12 mouse cellular contexts compared by ENCODE assay signal in genomic region chr4:142749918-142750317, GRCm38 (mm10).
DNase-seq lines count a peak whose midpoint lies in the region; ATAC-seq and TF ChIP-seq lines count a peak whose summit lies in the region.
"Had no signal": no experiment of that assay in that cellular context is flagged by ENCODE, and none has a peak within 500 bp of the region (broad histone marks: within the 10 kb centered on the region; RNA-seq: fewer than 3 reads in every experiment).

No protein-coding gene starts in this region.

- ATAC-seq in kidney, embryonic 14.5 days (ENCODE audit: low FRiP score, low TSS enrichment) = no peak
- peak; percentile 84 for ATAC-seq in forebrain, postnatal 0 days
- no peak for ATAC-seq in midbrain, embryonic 14.5 days (ENCODE audit: low FRiP score, low TSS enrichment)
- no peak for ATAC-seq in frontal cortex, adult (ENCODE audit: low TSS enrichment)

- H3K9me3 ChIP-seq in kidney, embryonic 14.5 days (ENCODE audit: control insufficient read depth, low read length) = no peaks in the 10 kb centered on the region
- H3K9me3 ChIP-seq in forebrain, postnatal 0 days (ENCODE audit: low read length) = no peaks in the 10 kb centered on the region
- H3K9me3 ChIP-seq in midbrain, embryonic 14.5 days (ENCODE audit: control insufficient read depth, low read length) = no peaks in the 10 kb centered on the region
- H3K9me3 ChIP-seq: liver, embryonic 13.5 days had no signal

- no peak overlapping the region for H3K27ac ChIP-seq in kidney, embryonic 14.5 days (ENCODE audit: low read depth, low read length)
- 0 out of 2 replicates have a peak overlapping the region, but pooled peaks have one; percentile 16 for H3K27ac ChIP-seq in forebrain, postnatal 0 days (ENCODE audit: low read depth, low read length)
- H3K27ac ChIP-seq in midbrain, embryonic 14.5 days (replicated peaks; ENCODE audit: low read depth, low read length) = 0 out of 2 replicates have a peak overlapping the region, but pooled peaks have one; percentile 20
- H3K27ac ChIP-seq: liver, embryonic 13.5 days had no signal

- no peak overlapping the region for H3K9ac ChIP-seq in kidney, embryonic 14.5 days (ENCODE audit: low read depth, low read length)
- no peak overlapping the region for H3K9ac ChIP-seq in forebrain, postnatal 0 days
- no peak overlapping the region for H3K9ac ChIP-seq in midbrain, embryonic 14.5 days (replicated peaks; ENCODE audit: low read length)
- H3K9ac ChIP-seq: liver, embryonic 13.5 days had no signal

- no peak overlapping the region for H3K4me3 ChIP-seq in kidney, embryonic 14.5 days (ENCODE audit: low read length)
- H3K4me3 ChIP-seq in forebrain, postnatal 0 days (ENCODE audit: low read depth, low read length) = no peak overlapping the region
- no peak overlapping the region for H3K4me3 ChIP-seq in midbrain, embryonic 14.5 days (replicated peaks; ENCODE audit: low read depth, low read length)
- H3K4me3 ChIP-seq: erythroblast, embryonic 14.5 days; liver, embryonic 13.5 days had no signal

- 54% methylated on average over 8 of the region's 8 CpGs for WGBS in kidney, embryonic 14.5 days
- WGBS in forebrain, postnatal 0 days = 10% methylated on average over 8 of the region's 8 CpGs
- 10% methylated on average over 8 of the region's 8 CpGs for WGBS in midbrain, embryonic 14.5 days

- no peaks in the 10 kb centered on the region for H3K36me3 ChIP-seq in kidney, embryonic 14.5 days (ENCODE audit: control insufficient read depth, insufficient read depth, low read length)
- H3K36me3 ChIP-seq in forebrain, postnatal 0 days (ENCODE audit: insufficient read depth) = no peaks in the 10 kb centered on the region
- no peaks in the 10 kb centered on the region for H3K36me3 ChIP-seq in midbrain, embryonic 14.5 days (ENCODE audit: control insufficient read depth, insufficient read depth, low read length)
- H3K36me3 ChIP-seq: liver, embryonic 13.5 days had no signal

- H3K4me1 ChIP-seq in kidney, embryonic 14.5 days (ENCODE audit: control insufficient read depth, insufficient read depth, low read length) = no peaks in the 10 kb centered on the region
- peaks cover 4% of the 10 kb centered on the region; the same call in 1 of the 2 replicates for H3K4me1 ChIP-seq in forebrain, postnatal 0 days (ENCODE audit: insufficient read depth)
- H3K4me1 ChIP-seq in midbrain, embryonic 14.5 days (ENCODE audit: control insufficient read depth, insufficient read depth, low read length) = 0 out of 2 replicates have a peak, but pooled peaks cover 5% of the 10 kb centered on the region
- H3K4me1 ChIP-seq: liver, embryonic 13.5 days had no signal

- H3K27me3 ChIP-seq in kidney, embryonic 14.5 days (ENCODE audit: control insufficient read depth, insufficient read depth, low read length) = no peaks in the 10 kb centered on the region
- no peaks in the 10 kb centered on the region for H3K27me3 ChIP-seq in forebrain, postnatal 0 days (ENCODE audit: insufficient read depth, low read length)
- H3K27me3 ChIP-seq in midbrain, embryonic 14.5 days (ENCODE audit: control insufficient read depth, insufficient read depth, low read length) = no peaks in the 10 kb centered on the region; the same call in 1 of the 2 replicates
- H3K27me3 ChIP-seq: liver, embryonic 13.5 days had no signal

- intact Hi-C loops in heart, postnatal 36 days (cut with DNase I) = no loop called here

- no peak overlapping the region for H3K4me2 ChIP-seq in kidney, embryonic 14.5 days (replicated peaks; ENCODE audit: low read depth, low read length)
- H3K4me2 ChIP-seq in forebrain, postnatal 0 days (ENCODE audit: low read depth) = no peak overlapping the region
- H3K4me2 ChIP-seq in midbrain, embryonic 14.5 days (ENCODE audit: low read length) = no peak overlapping the region
- H3K4me2 ChIP-seq: liver, embryonic 13.5 days had no signal

- TF ChIP-seq CTCF in forebrain, postnatal 0 days (IDR thresholded peaks at IDR 0.05; ENCODE audit: low read depth) = no peak

- peak; percentile 7 for DNase-seq in kidney, adult 11 months
- DNase-seq in embryo, embryonic 10.5 days (ENCODE audit: low spot score) = peak; percentile 65
- DNase-seq in forebrain, postnatal 0 days = peak; percentile 67
- peak; percentile 74 for DNase-seq in midbrain, embryonic 14.5 days
- DNase-seq in frontal cortex, postnatal 14 days (ENCODE audit: low spot score in 2 of 2) = no peak
- DNase-seq in heart, postnatal 36 days = no peak
- DNase-seq: cerebellum, adult 2 months; liver, embryonic 13.5 days; thymus, postnatal 36 days had no signal

Comparison
In these comparisons a context has a peak if more than half of its experiments do, and no peak if none do; other contexts are left out.
1. DNase-seq: peak in kidney, adult 11 months (single experiment), embryo, embryonic 10.5 days (single experiment), forebrain, postnatal 0 days (single experiment) and midbrain, embryonic 14.5 days (single experiment); none in frontal cortex, postnatal 14 days (0 of 2) and heart, postnatal 36 days (0 of 2).